In the genomic region with DNA sequence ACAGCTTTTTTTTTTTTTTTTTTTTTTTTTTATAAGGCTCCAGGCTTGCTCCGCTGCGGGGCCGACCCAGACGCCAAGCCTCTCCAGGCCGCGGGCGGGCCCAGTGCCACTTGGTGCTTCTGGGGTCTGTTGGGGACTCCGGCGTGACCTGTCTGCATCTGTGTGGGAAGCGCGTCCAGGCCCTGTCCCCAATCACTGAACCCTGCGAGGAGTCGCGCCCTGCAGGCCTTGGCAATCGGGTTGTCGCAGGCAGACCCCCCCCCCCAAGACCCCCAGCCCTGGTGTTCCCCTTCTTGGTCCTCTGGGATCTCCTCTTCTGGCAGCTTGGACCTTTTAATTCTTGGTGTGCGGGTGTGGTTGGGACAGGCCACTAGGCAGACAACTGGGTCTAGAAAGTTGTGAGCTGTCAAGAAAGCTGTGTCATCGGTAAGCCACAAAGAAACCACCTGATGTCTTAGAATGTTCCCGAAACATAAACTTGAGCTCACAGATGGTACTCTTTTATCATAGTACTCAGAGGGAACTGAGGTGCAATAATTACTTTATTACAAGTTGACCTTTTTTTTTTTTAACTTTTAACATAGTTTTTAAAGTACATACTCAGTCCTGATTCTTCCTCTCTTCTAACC, we compare ENCODE assay signal across 8 mouse cellular contexts. TPM values are rescaled to one million over a fixed set of nuclear protein-coding genes. Genes with fewer than 3 reads are reported as not detected.
DNase-seq lines count a peak whose midpoint lies in the region; ATAC-seq and TF ChIP-seq lines count a peak whose summit lies in the region.

No protein-coding gene starts in this region.

- H3K9ac ChIP-seq in kidney, embryonic 14.5 days (ENCODE audit: low read depth, low read length): peak overlapping the region; percentile 76
- peak overlapping the region; percentile 73 for H3K9ac ChIP-seq in embryonic facial prominence, embryonic 12.5 days
- H3K9ac ChIP-seq in heart, postnatal 0 days (replicated peaks; ENCODE audit: low read depth, low read length): peak overlapping the region; percentile 88
- H3K9ac ChIP-seq in liver, embryonic 15.5 days: peak overlapping the region; percentile 86
- H3K9ac ChIP-seq in neural tube, embryonic 12.5 days: peak overlapping the region; percentile 72

- H3K4me1 ChIP-seq in kidney, embryonic 14.5 days (ENCODE audit: control insufficient read depth, insufficient read depth, low read length): peaks cover 13% of the 10 kb centered on the region; the same call in 1 of the 2 replicates
- peaks cover 8% of the 10 kb centered on the region; the same call in 1 of the 2 replicates for H3K4me1 ChIP-seq in embryonic facial prominence, embryonic 12.5 days
- peaks cover 13% of the 10 kb centered on the region for H3K4me1 ChIP-seq in heart, postnatal 0 days (ENCODE audit: control insufficient read depth, insufficient read depth)
- peaks cover 21% of the 10 kb centered on the region for H3K4me1 ChIP-seq in liver, embryonic 15.5 days (replicated peaks)
- peaks cover 8% of the 10 kb centered on the region; the same call in 1 of the 2 replicates for H3K4me1 ChIP-seq in neural tube, embryonic 12.5 days

- peak overlapping the region; percentile 81 for H3K4me3 ChIP-seq in kidney, embryonic 14.5 days (ENCODE audit: low read length)
- H3K4me3 ChIP-seq in embryonic facial prominence, embryonic 12.5 days: peak overlapping the region; percentile 74
- H3K4me3 ChIP-seq in heart, postnatal 0 days (ENCODE audit: low read depth, low read length): peak overlapping the region; percentile 73
- H3K4me3 ChIP-seq in liver, embryonic 15.5 days (replicated peaks): peak overlapping the region; percentile 81
- peak overlapping the region; percentile 62 for H3K4me3 ChIP-seq in neural tube, embryonic 12.5 days

- no peak for TF ChIP-seq CTCF in heart, postnatal 0 days (IDR thresholded peaks at IDR 0.05; ENCODE audit: low read depth)

- no peak for TF ChIP-seq EP300 in heart, postnatal 0 days (IDR thresholded peaks at IDR 0.05; ENCODE audit: low read depth)

- peak; percentile 42; the same call in 1 of the 2 replicates for ATAC-seq in kidney, embryonic 14.5 days (ENCODE audit: low FRiP score, low TSS enrichment)
- peak; percentile 52 for ATAC-seq in embryonic facial prominence, embryonic 12.5 days (ENCODE audit: insufficient number of reproducible peaks, insufficient read depth, low FRiP score, low TSS enrichment)
- peak; percentile 43; the same call in 1 of the 2 replicates for ATAC-seq in heart, postnatal 0 days (ENCODE audit: insufficient read depth, low read depth)
- peak; percentile 51 for ATAC-seq in liver, embryonic 15.5 days (ENCODE audit: insufficient read depth)
- peak; percentile 59 for ATAC-seq in neural tube, embryonic 12.5 days (ENCODE audit: low FRiP score, low read depth)
- no peak for ATAC-seq in frontal cortex, adult (ENCODE audit: low TSS enrichment)

- H3K36me3 ChIP-seq in kidney, embryonic 14.5 days (ENCODE audit: control insufficient read depth, insufficient read depth, low read length): no peaks in the 10 kb centered on the region
- no peaks in the 10 kb centered on the region for H3K36me3 ChIP-seq in embryonic facial prominence, embryonic 12.5 days
- no peaks in the 10 kb centered on the region for H3K36me3 ChIP-seq in heart, postnatal 0 days (replicated peaks; ENCODE audit: control insufficient read depth, insufficient read depth, low read length)
- H3K36me3 ChIP-seq in liver, embryonic 15.5 days (replicated peaks): no peaks in the 10 kb centered on the region
- no peaks in the 10 kb centered on the region for H3K36me3 ChIP-seq in neural tube, embryonic 12.5 days

- no peaks in the 10 kb centered on the region for H3K9me3 ChIP-seq in kidney, embryonic 14.5 days (ENCODE audit: control insufficient read depth, low read length)
- H3K9me3 ChIP-seq in embryonic facial prominence, embryonic 12.5 days: no peaks in the 10 kb centered on the region
- no peaks in the 10 kb centered on the region for H3K9me3 ChIP-seq in heart, postnatal 0 days (replicated peaks; ENCODE audit: control insufficient read depth, low read length)
- no peaks in the 10 kb centered on the region for H3K9me3 ChIP-seq in liver, embryonic 15.5 days (replicated peaks)
- H3K9me3 ChIP-seq in neural tube, embryonic 12.5 days: no peaks in the 10 kb centered on the region

- no peaks in the 10 kb centered on the region for H3K27me3 ChIP-seq in kidney, embryonic 14.5 days (ENCODE audit: control insufficient read depth, insufficient read depth, low read length)
- H3K27me3 ChIP-seq in embryonic facial prominence, embryonic 12.5 days: no peaks in the 10 kb centered on the region
- no peaks in the 10 kb centered on the region for H3K27me3 ChIP-seq in heart, postnatal 0 days (ENCODE audit: control insufficient read depth, insufficient read depth, low read length)
- H3K27me3 ChIP-seq in liver, embryonic 15.5 days: no peaks in the 10 kb centered on the region
- H3K27me3 ChIP-seq in neural tube, embryonic 12.5 days (replicated peaks): no peaks in the 10 kb centered on the region

- no peak for DNase-seq in kidney, adult 18-20 months
- peak; percentile 38 for DNase-seq in R1 (ENCODE audit: low read depth, low spot score)
- peak; percentile 32 for DNase-seq in heart, postnatal 0 days (ENCODE audit: low spot score)

- H3K27ac ChIP-seq in kidney, embryonic 14.5 days (ENCODE audit: low read depth, low read length): peak overlapping the region; percentile 77
- H3K27ac ChIP-seq in embryonic facial prominence, embryonic 12.5 days: peak overlapping the region; percentile 86
- H3K27ac ChIP-seq in heart, postnatal 0 days (ENCODE audit: low read depth): peak overlapping the region; percentile 95
- peak overlapping the region; percentile 88 for H3K27ac ChIP-seq in liver, embryonic 15.5 days (replicated peaks)
- H3K27ac ChIP-seq in neural tube, embryonic 12.5 days: peak overlapping the region; percentile 57; the same call in 1 of the 2 replicates

- H3K4me2 ChIP-seq in kidney, embryonic 14.5 days (replicated peaks; ENCODE audit: low read depth, low read length): peak overlapping the region; percentile 89
- H3K4me2 ChIP-seq in embryonic facial prominence, embryonic 12.5 days (replicated peaks): peak overlapping the region; percentile 90
- H3K4me2 ChIP-seq in heart, postnatal 0 days (ENCODE audit: low read depth, low read length): peak overlapping the region; percentile 93
- H3K4me2 ChIP-seq in liver, embryonic 15.5 days: peak overlapping the region; percentile 96
- H3K4me2 ChIP-seq in neural tube, embryonic 12.5 days (replicated peaks): peak overlapping the region; percentile 91

- 1% methylated on average over 19 of the region's 19 CpGs for WGBS in kidney, embryonic 14.5 days
- 2% methylated on average over 19 of the region's 19 CpGs for WGBS in embryonic facial prominence, embryonic 12.5 days
- 1% methylated on average over 19 of the region's 19 CpGs for WGBS in heart, postnatal 0 days
- WGBS in liver, embryonic 15.5 days (ENCODE audit: insufficient replicate concordance): 1% methylated on average over 19 of the region's 19 CpGs
- WGBS in neural tube, embryonic 12.5 days: 1% methylated on average over 19 of the region's 19 CpGs

RNA-seq across cellular contexts. Expression of gene Ubxn4, which starts 1.1 kb away (rescaled TPM):
- polyA plus RNA-seq in kidney, embryonic 14.5 days (2014; fragmentation: Nextera tagmentation; extraction: Ambion mirVana): 56.4 and 60.9 TPM in 2 replicates
- 63.1 and 69.5 TPM in 2 replicates for polyA plus RNA-seq in embryonic facial prominence, embryonic 12.5 days (2016; fragmentation: Nextera tagmentation; extraction: Ambion mirVana)
- 22.0 and 71.2 TPM in 2 replicates for total RNA-seq in heart, postnatal 0 days (2014; rRNA removed; ENCODE audit: low replicate concordance)
- 56.1 and 59.8 TPM in 2 replicates for polyA plus RNA-seq in heart, postnatal 0 days (2015; fragmentation: Nextera tagmentation; extraction: Ambion mirVana)
- polyA plus RNA-seq in liver, embryonic 15.5 days (2015; fragmentation: Nextera tagmentation; extraction: Ambion mirVana): 25.3 and 30.2 TPM in 2 replicates
- polyA plus RNA-seq in neural tube, embryonic 12.5 days (2016; fragmentation: Nextera tagmentation; extraction: Ambion mirVana): 73.6 and 80.1 TPM in 2 replicates
